Mouse (Mus musculus): ENCODE data around the gene 1700001O22Rik.

DNA sequence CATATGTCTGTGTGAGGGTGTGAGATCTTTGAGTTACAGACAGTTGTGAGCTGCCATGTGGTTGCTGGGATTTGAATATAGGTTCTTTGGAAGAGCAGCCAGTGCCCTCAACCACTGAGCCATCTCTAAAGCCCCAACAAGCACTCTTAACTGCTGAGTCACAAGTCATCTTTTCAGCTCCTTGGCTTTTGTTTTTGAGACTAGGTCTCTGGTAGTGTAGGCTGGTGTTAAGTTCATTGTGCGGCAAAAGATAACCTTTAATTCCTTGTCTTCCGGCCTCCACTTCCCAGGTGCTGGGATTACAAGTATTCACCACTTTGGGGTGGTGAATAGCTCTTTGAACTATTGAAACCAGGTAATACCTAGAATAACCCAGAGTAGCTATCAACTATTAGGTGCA, 2.5 kb upstream of the 1700001O22Rik start:
- TF ChIP-seq EP300 (IDR thresholded peaks at IDR 0.05; ENCODE audit: low read length) (no peak), POLR2A (IDR thresholded peaks at IDR 0.05; ENCODE audit: low read depth, low read length) (no peak), CTCF (conservative IDR thresholded peaks at IDR 0.05 in 1 of 2, IDR thresholded peaks at IDR 0.05 in 1 of 2; ENCODE audit: low read depth in 2 of 2, low read length in 2 of 2) (no peak), ZMIZ1 (IDR thresholded peaks at IDR 0.05; ENCODE audit: low read depth, low read length) (no peak), SIN3A (IDR thresholded peaks at IDR 0.05; ENCODE audit: low read length) (no peak), MAFK (IDR thresholded peaks at IDR 0.05; ENCODE audit: insufficient replicate concordance, low read length) (no peak), MEF2A (IDR thresholded peaks at IDR 0.05; ENCODE audit: borderline replicate concordance, low read depth, low read length) (no peak)

All from CH12.LX (cell line).